Comparison of ENCODE assay signal across 25 mouse cellular contexts in the genomic region with DNA sequence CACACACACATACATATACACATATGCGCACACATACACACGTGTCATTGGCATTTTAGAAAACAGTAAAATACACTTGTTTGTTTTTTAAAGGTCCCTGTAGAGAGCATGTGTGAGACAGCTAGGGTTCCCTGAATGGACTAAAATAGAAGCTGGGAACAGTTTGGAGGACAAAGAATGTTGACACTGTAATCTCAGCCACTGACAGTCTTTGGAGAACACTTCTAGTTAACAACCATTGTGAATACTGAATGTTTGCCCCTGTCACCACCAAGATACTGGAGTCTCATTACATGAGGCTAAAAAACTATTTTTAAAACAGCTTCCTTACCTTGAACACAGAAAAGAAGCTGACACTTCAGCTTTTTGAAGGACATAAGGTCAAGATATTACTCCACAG. TPM values are rescaled to one million over a fixed set of nuclear protein-coding genes. Genes with fewer than 3 reads are reported as not detected.
DNase-seq lines count a peak whose midpoint lies in the region; ATAC-seq lines count a peak whose summit lies in the region.
"Had no signal": no experiment of that assay in that cellular context is flagged by ENCODE, and none has a peak within 500 bp of the region (broad histone marks: within the 10 kb centered on the region; RNA-seq: fewer than 3 reads in every experiment).

No protein-coding gene starts in this region.

- no peak for ATAC-seq in heart, embryonic 13.5 days (ENCODE audit: extremely low read depth, insufficient number of reproducible peaks, low FRiP score, low TSS enrichment)
- ATAC-seq in heart, embryonic 16.5 days (replicated peaks; ENCODE audit: extremely low read depth, insufficient read depth, low FRiP score), result peak; percentile 58
- ATAC-seq: CD4-positive, CD25-positive, alpha-beta regulatory T cell, adult 4 months; forebrain, embryonic 13.5 days; forebrain, embryonic 16.5 days; intestine, postnatal 0 days had no signal

- H3K4me2 ChIP-seq in heart, embryonic 13.5 days, result peak overlapping the region; percentile 16; the same call in 1 of the 2 replicates
- H3K4me2 ChIP-seq in heart, embryonic 16.5 days (ENCODE audit: low read depth, low read length), result 0 out of 2 replicates have a peak overlapping the region, but pooled peaks have one; percentile 23
- H3K4me2 ChIP-seq: forebrain, embryonic 13.5 days; hindbrain, embryonic 15.5 days had no signal

- WGBS in heart, embryonic 10.5 days, result 74% methylated on average over 2 of the region's 2 CpGs
- WGBS in heart, embryonic 13.5 days, result 70% methylated on average over 2 of the region's 2 CpGs
- 64% methylated on average over 2 of the region's 2 CpGs for WGBS in heart, embryonic 16.5 days

- H3K36me3 ChIP-seq in heart, embryonic 10.5 days, result no peaks in the 10 kb centered on the region
- no peaks in the 10 kb centered on the region for H3K36me3 ChIP-seq in heart, embryonic 13.5 days
- H3K36me3 ChIP-seq in heart, embryonic 16.5 days (ENCODE audit: control insufficient read depth, insufficient read depth), result no peaks in the 10 kb centered on the region
- H3K36me3 ChIP-seq: forebrain, embryonic 10.5 days; hindbrain, embryonic 15.5 days had no signal

- H3K4me1 ChIP-seq in heart, embryonic 10.5 days, result peaks cover 64% of the 10 kb centered on the region
- peaks cover 67% of the 10 kb centered on the region for H3K4me1 ChIP-seq in heart, embryonic 13.5 days
- peaks cover 37% of the 10 kb centered on the region for H3K4me1 ChIP-seq in heart, embryonic 16.5 days (ENCODE audit: control insufficient read depth, insufficient read depth, low read length)
- H3K4me1 ChIP-seq: hindbrain, embryonic 15.5 days had no signal

- H3K4me3 ChIP-seq in heart, embryonic 10.5 days, result no peak overlapping the region
- H3K4me3 ChIP-seq in heart, embryonic 13.5 days, result no peak overlapping the region
- H3K4me3 ChIP-seq in heart, embryonic 16.5 days (ENCODE audit: low read length), result no peak overlapping the region
- H3K4me3 ChIP-seq: forebrain, embryonic 10.5 days; forebrain, embryonic 13.5 days; hindbrain, embryonic 15.5 days had no signal

- DNase-seq in heart, embryonic 10.5 days (ENCODE audit: low spot score), result no peak
- DNase-seq in heart, adult 8-10 months (ENCODE audit: low spot score), result no peak
- DNase-seq in heart, adult 9 months (ENCODE audit: low spot score in 2 of 2), result no peak
- peak; percentile 26 to 35 for DNase-seq in heart, postnatal 10 days
- no peak for DNase-seq in embryo, embryonic 10 days (ENCODE audit: low spot score)
- DNase-seq: adrenal gland, adult 2 months; adrenal gland, postnatal 14 days; cerebellum, adult 11 months; cerebellum, adult 2 months; cerebellum, adult 9-11 months; cerebellum, postnatal 25 days; embryo, embryonic 11 days; gastrocnemius, postnatal 10 days; gastrocnemius, postnatal 36 days; kidney, adult 2 months had no signal

- H3K27ac ChIP-seq in heart, embryonic 10.5 days, result peak overlapping the region; percentile 82
- H3K27ac ChIP-seq in heart, embryonic 13.5 days (replicated peaks), result peak overlapping the region; percentile 91
- peak overlapping the region; percentile 92 for H3K27ac ChIP-seq in heart, embryonic 16.5 days (ENCODE audit: low read length)
- H3K27ac ChIP-seq: forebrain, embryonic 10.5 days; forebrain, embryonic 13.5 days; hindbrain, embryonic 15.5 days; kidney, postnatal 0 days had no signal

- intact Hi-C loops in heart, postnatal 10 days (cut with DNase I), result loop anchor here (2.0 kb wide), 1 partner anchor 20 kb away; the partner anchor contains the start of gene Fstl1

- H3K9me3 ChIP-seq in heart, embryonic 10.5 days, result no peaks in the 10 kb centered on the region
- no peaks in the 10 kb centered on the region for H3K9me3 ChIP-seq in heart, embryonic 13.5 days
- H3K9me3 ChIP-seq in heart, embryonic 16.5 days (replicated peaks; ENCODE audit: control insufficient read depth, low read length), result no peaks in the 10 kb centered on the region
- H3K9me3 ChIP-seq: forebrain, embryonic 10.5 days; forebrain, embryonic 13.5 days; hindbrain, embryonic 15.5 days had no signal

- no peaks in the 10 kb centered on the region for H3K27me3 ChIP-seq in heart, embryonic 10.5 days (ENCODE audit: insufficient read depth, poor library complexity, severe bottlenecking)
- no peaks in the 10 kb centered on the region for H3K27me3 ChIP-seq in heart, embryonic 13.5 days (replicated peaks)
- H3K27me3 ChIP-seq in heart, embryonic 16.5 days (ENCODE audit: control insufficient read depth, insufficient read depth, low read length), result no peaks in the 10 kb centered on the region
- H3K27me3 ChIP-seq: forebrain, embryonic 13.5 days; hindbrain, embryonic 15.5 days had no signal

- no peak overlapping the region for H3K9ac ChIP-seq in heart, embryonic 13.5 days
- H3K9ac ChIP-seq in heart, embryonic 16.5 days (ENCODE audit: low read length), result no peak overlapping the region
- H3K9ac ChIP-seq: forebrain, embryonic 13.5 days; hindbrain, embryonic 15.5 days had no signal

RNA-seq across cellular contexts. Expression of gene Fstl1, which starts 19.4 kb away (rescaled TPM):
- 312 and 372 TPM in 2 replicates for polyA plus RNA-seq in heart, embryonic 10.5 days (2016; fragmentation: Nextera tagmentation; extraction: Ambion mirVana)
- 10 to 100 TPM; 36.4 to 46.9 (median 43.4) TPM for total RNA-seq in heart, adult 8-10 months (2022)
- 429 and 466 TPM in 2 replicates for polyA plus RNA-seq in heart, embryonic 13.5 days (2015; fragmentation: Nextera tagmentation; extraction: Ambion mirVana)
- polyA plus RNA-seq in heart, embryonic 16.5 days (2015; fragmentation: Nextera tagmentation; extraction: Ambion mirVana), result 420 and 441 TPM in 2 replicates
- 100 to 1,000 TPM; 352 to 420 TPM for total RNA-seq in heart, postnatal 10 days (2021)
- total RNA-seq: granulocyte monocyte progenitor cell, adult 5-6 weeks had no signal

Comparison
In these comparisons a context has a peak if more than half of its experiments do, and no peak if none do; other contexts are left out.
1. DNase-seq: peak in heart, postnatal 10 days (2 of 2); none in heart, embryonic 10.5 days (single experiment), heart, adult 8-10 months (single experiment), heart, adult 9 months (0 of 2) and embryo, embryonic 10 days (single experiment).
2. Peak in every context shown above with its lines, with median percentiles within 50 percentile points of each other: H3K27ac ChIP-seq.